Mouse (Mus musculus) heart, postnatal 10 days (tissue): ENCODE data around the gene 1700015G11Rik. TPM values are rescaled to one million over a fixed set of nuclear protein-coding genes. Genes with fewer than 3 reads are reported as not detected.

Experiments used
- DNase-seq, 2 experiments: peaks; one replicate each; pipeline ENCODE4 v3.0.0; 2021
- intact Hi-C: fragments of 180-260 bp; cut with DNase I; formaldehyde crosslinking; loops from one replicate; pipeline ENCODE4 v1.15.1; 2025
- total RNA-seq, 2 experiments: library from RNA; stranded (reverse); gene quantifications; 2 replicates each; pipeline ENCODE4 v1.2.3; 2021

1700015G11Rik gene
- not detected for total RNA-seq

DNA sequence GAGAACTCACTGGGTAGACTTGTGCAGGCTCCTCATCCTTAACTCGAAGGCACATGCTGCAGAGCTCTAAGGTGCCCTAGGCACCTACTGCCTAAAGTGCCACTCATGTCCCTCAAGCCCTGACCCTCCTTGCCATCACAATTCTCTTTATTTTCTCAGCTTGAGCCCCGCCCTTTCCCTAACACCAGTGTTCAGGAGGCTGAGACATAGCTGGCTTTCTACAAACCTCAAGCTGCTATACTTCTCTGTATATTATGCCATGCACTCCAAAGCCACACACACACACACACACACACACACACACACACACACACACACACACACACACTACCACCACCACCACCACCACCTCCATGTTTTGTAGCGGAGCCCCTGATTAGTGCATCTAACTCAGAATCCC lies at the start of gene 1700015G11Rik:
Gene 1700015G11Rik, minus strand, starts transcription at position 101 of the 400 bp plus-strand sequence.
- DNase-seq = no peak
- intact Hi-C loops = loop anchor here (2.0 kb wide), 1 partner anchor 21 kb away; no protein-coding TSS in a partner anchor

DNA sequence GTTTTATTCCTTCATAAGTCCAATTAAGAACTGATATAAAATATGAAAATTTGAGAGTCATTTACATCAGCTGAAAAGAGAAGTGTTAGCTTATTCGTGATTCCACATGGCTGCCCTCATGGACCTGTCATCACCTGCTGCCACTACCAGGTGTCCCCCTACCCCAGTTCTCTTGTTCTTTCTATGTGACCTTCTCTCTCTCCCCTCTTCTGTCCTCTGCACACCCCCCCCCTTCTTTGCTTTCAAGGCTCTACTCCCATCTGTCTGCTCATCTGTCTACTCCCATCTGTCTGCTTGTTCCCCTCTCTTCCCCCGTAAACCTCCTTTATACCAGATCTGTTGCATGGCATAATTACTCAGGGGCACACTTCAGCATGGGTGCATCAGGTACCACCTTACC lies 41.4 kb upstream of the 1700015G11Rik start:
- intact Hi-C loops = no loop called here
- DNase-seq = no peak

DNA sequence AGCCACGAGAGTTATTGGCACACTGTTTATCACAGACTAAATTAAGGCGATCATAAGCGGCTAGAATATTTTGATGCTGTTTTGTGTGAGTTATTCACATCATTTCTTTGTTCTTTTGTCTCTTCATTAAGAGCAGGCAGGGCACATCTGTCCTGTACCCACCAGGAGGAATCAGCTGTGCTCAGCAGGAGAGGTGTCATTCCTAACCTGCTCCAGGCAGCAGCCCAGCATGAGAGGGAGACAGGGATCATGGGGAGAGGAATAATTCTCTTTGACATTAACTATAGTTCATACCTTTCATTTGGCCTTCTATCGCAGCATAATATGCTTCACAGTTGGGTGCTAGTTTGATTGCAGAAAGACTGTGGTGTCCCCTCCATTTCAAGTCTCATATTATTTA lies 40.7 kb upstream of the 1700015G11Rik start:
- intact Hi-C loops = no loop called here
- no peak for DNase-seq

DNA sequence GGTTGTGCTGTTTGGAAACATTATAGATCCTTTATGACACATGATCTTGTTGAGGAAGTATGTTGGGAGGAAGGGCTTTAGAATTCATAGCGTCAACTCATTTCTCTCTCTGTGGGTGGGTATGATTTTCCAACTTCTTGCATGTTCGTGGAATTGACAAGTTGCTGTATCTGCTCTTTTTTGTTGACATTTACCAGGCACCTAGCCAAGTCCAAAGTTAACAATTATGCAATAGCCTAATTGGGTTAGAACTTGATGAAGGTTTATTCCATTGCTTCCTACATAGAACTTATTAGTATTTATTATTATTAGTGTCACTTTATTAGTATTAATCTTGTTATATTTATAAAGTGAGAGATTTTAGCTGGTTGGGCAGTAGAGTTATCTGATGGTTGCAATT lies 40.3 kb upstream of the 1700015G11Rik start:
- no peak for DNase-seq

DNA sequence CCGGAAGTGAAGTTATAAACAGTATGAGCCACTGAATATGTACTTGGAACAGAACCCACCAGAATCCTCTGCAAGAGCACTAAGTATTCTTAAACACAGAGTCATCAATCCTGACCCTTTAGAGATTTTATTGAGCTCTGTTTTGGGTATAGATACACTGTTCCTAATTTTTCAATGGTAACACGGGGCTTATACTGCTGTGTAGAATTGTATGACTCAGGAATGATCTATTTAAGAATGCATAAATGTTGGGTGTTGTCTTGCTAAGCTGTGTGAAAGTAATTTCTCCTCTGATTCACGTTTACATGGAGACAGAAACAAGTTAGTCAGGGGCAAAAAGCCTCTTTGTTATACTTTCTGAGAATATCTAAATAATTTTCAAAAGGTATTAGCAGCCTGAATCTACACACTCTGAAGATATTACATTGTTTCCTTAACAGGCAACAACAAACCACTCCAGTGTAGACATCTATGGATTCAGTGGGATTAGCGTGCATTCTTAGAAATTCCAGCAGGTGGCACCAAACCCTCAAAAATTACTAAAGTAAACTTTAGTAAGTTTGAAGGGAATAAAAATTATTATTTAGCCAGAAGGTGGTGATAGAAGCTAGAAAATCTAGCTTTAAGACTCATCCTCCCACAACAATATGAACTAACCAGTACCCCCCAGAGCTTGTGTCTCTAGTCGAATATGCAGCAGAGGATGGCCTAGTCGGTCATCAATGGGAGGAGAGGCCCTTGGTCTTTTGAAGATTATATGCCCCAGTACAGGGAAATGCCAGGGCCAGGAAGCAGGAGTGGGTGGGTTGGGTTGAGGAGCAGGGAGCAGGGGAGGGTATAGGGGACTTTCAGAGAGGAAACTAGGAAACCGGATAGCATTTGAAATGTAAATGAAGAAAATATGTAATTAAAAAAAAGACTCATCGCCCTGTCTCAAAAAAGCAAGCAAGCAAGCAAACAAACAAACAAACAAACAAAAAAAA lies 22.4 kb upstream of the 1700015G11Rik start:
- intact Hi-C loops = no loop called here
- DNase-seq = peak; percentile 28 to 43

More for the DNA sequence above, 40.3 kb upstream of the 1700015G11Rik start:
- intact Hi-C loops = no loop called here

DNA sequence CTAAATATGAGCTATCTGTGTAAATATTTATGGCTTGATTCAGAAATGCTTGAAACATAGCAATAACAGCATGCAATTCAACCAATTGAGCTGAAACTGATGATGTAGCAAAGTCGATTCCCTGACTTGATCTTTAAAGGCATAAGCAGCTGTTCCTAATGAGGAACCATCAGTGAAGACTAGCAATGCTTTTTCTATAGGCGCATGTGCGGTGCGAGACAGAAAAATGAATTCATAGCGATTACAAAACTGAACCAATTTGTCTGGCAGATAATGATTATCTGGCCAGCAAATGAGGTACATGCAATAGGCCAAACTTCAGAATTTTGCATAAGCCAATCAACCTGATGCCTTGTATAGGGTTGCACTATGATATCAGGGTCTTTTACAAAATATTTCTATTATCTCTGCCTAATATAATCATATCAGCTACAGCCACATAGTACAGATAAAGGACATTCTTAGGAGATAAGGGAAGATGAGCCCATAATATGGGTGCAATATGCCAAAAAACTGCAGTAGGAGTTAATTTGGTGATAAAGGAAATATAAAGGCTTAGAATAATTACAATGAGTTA lies 8.6 kb upstream of the 1700015G11Rik start:
- no peak for DNase-seq
- intact Hi-C loops = no loop called here

DNA sequence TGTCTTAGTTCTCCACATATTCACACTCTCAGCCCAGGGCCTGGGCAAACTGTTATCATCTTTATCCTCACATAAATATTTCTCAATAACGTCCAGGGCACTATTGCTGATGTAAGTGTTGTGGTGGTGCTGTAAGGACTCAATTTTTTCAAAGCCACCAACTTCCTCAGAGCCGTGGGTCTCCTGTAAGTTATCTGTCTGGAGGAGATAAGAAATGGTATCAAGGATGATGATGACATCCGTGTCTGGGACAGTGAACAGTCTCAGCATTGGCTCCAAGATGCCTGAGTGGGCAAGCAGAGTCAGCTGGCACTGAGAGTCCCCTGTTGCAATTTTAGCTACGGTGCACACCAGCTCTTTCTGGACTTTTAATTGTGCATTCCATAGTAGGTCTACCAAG lies 6.5 kb upstream of the 1700015G11Rik start:
- no peak for DNase-seq
- intact Hi-C loops = no loop called here

DNA sequence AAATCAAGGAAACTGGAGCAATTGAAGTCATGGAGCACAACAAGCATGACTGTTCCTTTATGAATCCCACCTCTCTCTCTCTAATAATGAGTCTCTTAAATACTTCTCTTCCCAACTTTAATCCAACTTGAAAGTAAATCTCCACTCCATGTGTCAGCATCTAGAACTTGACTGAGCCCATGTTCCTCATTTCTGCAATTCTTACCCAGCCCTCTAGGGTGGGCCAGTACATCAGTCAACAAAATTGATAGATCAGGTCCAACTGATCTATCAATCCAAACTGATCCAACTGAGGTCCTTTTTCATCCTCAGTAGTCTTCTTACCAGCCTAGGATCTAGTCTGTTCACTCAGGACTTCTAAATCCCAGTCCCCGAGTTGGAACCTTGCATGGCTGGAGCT lies 348 bp downstream of the 1700015G11Rik start:
- DNase-seq = no peak
- intact Hi-C loops = loop anchor here (2.0 kb wide), 1 partner anchor 20 kb away; no protein-coding TSS in a partner anchor

DNA sequence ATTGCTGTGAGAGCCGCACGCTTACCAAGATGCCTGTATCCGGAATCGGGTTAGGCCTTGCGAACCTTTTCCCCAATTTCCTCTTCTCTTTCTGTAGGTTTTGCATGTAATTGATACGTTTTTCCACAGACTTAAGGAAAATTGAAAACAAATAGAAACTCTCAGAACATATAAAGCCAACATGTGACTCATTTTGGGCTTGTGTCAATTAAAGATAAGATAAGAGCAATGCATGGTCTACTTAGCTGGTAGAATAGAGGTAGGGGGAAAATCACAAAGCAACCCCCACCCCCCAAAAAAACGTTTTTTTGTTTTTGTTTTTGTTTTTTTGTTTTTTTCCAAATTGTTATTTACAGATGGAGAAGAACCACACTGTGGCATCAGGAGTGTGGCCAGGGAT lies 2.1 kb downstream of the 1700015G11Rik start:
- intact Hi-C loops = no loop called here
- DNase-seq = no peak

DNA sequence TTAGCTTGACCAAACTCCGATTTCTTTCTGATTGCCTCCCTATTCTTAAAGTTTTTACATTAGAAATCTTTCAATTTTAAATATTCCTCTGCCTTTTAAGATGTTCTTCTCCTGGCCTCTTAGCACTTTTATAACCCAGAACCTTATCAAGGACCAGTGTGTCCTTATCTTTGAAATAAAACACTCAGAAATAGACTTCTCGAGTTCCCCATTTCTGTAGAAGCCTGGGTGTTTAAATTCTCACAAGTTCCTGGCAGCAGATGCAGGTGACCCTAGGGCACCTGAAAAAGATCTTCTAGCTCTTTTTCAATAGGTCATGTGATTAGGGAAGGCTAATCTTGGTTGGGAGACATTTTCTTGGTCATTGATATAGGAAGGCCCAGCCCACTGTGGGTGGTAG lies 8.4 kb downstream of the 1700015G11Rik start:
- DNase-seq = no peak
- intact Hi-C loops = no loop called here

DNA sequence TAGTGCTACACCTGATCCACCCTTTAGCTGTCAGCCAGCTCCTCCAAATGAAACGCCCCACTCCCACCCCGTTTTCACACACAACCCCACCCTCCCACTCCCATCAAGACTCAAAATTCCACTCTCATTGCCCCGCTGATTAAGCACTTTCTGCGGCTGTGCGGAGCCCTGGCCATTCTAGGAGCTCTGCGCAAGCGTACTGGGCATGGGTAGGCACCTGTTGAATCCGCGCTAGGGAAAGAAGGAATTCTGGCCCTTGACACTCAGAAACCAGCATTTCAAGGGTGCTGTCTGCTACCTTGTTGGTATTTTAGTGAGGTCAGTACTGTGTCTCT lies 9.3 kb downstream of the 1700015G11Rik start:
- DNase-seq = no peak
- intact Hi-C loops = no loop called here

DNA sequence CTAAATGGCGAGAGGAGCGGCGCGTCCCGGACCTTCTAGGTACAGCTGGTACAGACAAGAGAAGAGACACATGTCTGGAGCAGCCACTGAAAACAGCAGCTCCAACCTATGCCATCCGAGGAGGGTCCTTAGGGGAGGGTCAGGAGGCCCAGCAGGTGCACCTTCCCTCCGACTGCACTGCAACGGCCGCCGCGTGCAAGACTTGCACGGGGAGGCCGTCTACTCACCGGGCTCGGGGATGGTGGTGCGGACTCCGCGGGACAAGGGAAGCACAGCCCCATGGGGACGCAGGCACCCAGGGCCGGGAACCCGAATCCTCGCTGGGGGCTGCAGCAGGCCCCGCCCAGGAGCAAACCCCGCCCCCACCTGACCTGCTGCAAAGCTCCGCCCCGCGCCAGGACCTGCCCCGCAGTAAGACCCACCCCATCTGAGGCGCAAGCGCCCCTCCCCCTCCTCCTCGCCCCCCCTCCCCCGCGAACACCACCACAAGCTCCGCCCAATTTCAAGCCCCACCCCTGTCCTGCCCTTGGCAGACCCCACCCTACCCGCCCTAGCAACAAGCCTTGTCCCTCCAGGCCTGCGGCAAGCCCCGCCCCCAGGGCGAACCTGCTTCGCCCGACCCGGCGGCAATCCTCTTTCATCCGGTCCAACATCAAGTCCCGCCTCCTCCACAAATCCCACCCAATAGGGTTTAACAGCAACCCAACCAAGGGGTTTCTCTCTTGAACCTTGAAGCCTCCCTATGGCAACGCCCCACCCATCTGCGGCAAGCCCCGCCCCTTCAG lies 9.8 kb downstream of the 1700015G11Rik start, which contains the start of gene Svip:
Gene Svip, minus strand, starts transcription at position 508 of the 785 bp plus-strand sequence.
- peak; percentile 91 to 92 for DNase-seq
- intact Hi-C loops = no loop called here

DNA sequence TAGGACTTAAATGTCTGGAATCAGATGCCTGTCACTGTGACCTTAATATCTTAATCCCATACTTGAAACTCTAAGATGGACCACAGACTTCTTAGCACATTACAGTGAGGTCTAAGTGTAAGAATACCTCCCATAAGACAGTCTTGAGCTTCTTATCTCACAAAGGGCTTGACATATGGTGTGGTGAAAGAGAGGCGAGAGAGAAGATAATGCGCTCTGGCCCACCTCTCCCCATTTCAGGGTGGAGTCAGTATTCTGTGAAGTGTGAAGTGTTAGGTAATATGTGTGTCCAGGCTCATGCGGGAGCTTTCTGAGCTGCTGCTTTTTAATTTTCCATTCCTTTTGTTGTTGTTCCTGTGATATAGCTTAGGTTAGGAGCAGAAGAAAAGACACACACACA lies 24.5 kb downstream of the 1700015G11Rik start:
- intact Hi-C loops = no loop called here
- DNase-seq = no peak

DNA sequence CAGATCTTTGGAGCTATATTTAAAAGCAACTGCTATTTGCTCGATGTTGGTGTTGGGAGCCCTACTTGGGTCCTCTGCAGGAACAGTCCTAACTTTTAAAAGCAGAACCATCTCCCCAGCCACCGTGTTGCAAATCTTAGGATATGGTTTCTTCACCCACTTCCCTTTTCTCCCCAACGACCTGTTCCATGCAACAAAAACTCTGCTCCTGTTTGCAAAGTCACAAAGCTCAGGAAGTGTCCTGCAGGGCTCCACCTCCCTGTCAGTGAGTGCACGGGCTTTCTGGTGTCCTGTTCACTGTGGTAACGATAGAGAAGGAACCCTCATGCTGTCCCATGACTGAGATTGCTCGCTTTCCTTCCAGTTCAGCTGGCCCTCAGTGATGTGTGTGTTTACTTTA lies 28.6 kb downstream of the 1700015G11Rik start:
- intact Hi-C loops = no loop called here

DNA sequence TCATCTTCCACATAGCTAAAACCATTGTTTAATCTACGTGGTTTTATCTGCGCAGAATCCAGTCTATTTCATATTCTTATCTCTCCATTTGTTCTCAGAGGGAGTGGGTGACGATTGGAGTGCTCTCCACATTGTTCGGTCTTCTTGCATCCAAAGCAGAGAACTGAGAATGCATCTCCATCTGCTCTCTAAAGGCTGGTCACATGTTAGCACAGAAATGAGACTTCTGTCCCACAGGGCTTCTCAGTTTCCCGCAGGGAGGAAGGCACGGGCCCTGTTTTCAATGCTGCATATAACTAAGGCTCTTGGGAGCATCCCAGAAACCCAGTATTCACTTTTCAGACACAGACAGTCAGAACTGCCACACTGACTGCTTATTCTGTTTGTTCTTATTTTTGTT lies 29.8 kb downstream of the 1700015G11Rik start:
- intact Hi-C loops = no loop called here
- DNase-seq = no peak

More for the DNA sequence above, 28.6 kb downstream of the 1700015G11Rik start:
- DNase-seq = no peak

DNA sequence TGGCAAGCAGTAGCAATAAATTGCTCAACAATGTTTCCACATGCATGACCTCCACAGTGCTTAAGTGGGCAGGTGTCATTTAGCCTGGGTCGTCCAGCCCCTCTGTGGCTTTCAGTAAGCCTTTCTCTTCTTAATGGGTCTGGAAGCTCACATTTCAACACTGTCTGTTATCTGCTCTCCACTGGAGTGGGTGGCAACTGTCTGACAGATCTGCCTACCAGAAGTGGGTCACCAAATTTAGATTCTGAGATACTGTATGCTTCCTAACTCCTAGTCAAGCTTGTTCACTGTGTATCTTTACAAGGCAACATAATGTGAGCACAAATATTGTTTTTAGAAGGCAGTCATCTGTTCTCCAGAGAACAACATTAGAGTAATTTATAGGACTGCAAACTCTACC lies 33.2 kb downstream of the 1700015G11Rik start:
- no peak for DNase-seq

DNA sequence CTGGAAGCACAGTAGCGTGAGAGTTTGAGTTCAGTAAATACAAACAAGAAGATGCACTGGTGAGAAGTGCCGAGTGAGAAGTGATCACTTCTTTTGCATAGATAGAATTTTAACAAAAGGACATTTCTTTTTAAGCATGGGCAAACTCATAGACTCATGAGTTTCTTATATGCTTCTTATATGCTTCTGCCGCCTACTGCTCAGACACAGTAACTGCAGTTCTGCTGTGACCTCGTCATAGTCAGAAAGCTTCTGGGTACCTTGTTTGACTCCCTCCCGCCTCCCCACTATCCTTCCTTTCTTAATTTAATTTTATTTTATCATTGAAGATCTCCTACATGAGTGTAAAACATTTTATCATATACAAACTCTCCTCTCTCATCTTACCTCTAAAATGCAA lies 36.3 kb downstream of the 1700015G11Rik start:
- intact Hi-C loops = loop anchor here (10.0 kb wide), 1 partner anchor 144 kb away; no protein-coding TSS in a partner anchor
- DNase-seq = peak; percentile 15 to 30

More for the DNA sequence above, 33.2 kb downstream of the 1700015G11Rik start:
- intact Hi-C loops = no loop called here

DNA sequence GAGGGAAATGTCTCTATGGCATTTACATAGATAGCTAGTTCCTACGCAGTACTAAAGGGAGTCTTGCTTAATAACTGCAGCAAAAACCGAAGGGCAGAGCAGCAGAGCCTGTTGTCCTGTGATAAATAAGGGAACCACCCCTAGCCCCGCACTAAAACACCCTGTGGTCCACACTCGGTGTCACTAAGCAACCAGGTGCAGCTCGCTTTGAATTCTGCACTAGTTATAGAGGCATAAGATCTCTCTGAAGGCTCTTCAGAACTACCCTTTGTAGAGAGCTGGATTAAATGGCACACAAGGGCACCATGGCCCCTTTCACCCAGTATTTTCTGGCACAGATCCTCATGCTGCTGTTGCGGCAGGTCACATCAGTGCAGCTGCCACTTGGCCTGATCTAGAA lies 40.3 kb downstream of the 1700015G11Rik start:
- DNase-seq = no peak
- intact Hi-C loops = loop anchor here (10.0 kb wide), 1 partner anchor 140 kb away; no protein-coding TSS in a partner anchor

DNA sequence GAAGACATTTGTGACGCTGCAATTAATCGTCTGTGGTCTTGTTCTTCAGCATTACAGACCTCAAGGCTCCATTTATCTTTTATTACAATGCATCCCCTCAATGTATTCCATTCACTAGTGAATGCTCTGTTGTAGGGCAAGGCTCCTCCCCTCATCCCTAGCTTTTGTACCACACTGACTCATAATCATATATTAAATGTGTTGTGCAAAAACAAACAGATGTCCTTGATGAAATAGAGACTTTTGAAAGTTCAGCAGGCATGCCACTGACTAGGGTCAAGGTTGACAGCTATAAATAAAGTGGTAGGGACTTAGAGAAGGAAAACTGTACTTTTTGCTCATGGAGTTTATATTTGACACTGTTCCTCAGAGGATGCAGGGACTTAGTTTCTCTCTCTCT lies 42.0 kb downstream of the 1700015G11Rik start:
- intact Hi-C loops = loop anchor here (5.0 to 10.0 kb wide), 2 partner anchors 96 to 139 kb away; no protein-coding TSS in a partner anchor

DNA sequence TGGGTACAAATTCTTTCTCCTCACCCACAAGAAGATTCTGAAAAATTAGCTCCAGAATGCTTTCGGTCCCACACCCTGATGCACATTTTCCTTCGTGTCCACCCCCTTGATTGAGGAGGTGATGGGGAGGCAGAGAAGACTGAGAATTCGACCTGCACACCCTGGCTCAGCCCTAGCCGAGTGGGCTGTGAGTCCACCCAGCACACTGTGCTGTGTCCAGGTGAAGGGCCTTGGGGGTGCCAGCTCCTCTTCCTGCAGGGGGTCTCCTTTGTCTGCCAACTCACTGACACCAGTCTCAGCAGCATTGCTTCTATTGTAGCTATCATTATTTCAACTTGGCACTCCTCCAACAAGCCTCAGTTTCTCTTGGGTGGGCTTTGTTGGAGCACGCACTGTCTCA lies 42.4 kb downstream of the 1700015G11Rik start:
- DNase-seq = no peak
- intact Hi-C loops = loop anchor here (5.0 to 10.0 kb wide), 2 partner anchors 96 to 138 kb away; no protein-coding TSS in a partner anchor

More for the DNA sequence above, 42.0 kb downstream of the 1700015G11Rik start:
- no peak for DNase-seq
